Mouse (Mus musculus) 416B (cell line): Measurements from ENCODE around the gene Tmem151b.

ENCODE experiments used
- DNase-seq: peaks from one replicate; pipeline ENCODE4 v3.0.0; 2011; ENCODE audit warnings: low read depth

Gene Tmem151b

DNA sequence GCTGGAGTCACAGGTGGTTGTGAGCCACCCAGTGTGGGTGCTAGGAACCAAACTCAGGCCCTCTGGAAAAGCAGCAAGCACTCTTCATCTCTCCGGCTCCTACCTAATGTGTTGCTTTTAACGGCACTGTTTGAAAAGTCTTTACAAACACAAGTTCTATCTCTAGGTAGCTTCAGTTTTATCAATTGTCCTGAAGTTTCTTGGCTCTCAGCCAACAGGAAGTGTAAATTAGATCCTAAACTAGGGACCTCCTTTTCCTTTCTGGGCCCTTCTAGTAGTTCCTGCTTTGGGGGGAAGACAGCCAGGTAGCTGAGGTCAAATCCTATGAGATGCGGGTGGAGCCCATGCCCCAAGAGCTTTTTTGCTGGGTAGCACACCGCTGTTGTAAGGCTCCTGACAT is 38.6 kb downstream of the Tmem151b start:
- no peak for DNase-seq

DNA sequence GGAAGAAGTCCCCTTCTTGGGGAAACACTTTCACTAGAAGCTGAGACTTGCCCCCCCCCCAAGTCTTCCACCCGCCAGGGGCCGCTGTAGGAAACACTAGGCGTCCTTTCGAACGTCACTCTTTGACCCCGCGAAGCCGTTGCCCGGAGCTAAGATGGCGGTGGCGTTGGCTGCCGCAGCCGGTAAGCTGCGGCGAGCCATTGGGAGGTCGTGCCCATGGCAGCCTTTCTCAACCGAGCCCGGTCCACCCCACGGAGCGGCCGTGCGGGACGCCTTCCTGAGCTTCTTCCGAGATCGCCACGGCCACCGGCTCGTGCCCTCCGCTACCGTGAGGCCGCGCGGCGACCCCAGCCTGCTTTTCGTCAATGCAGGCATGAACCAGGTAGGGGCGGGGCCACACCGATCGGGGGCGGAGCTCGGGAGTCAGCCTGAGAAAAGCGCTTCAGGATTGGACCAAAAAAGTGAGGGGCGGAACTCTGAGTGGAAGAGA is 42.7 kb downstream of the Tmem151b start, which contains the start of gene Aars2:
Aars2 (plus strand) TSS at position 142 of the 490 bp plus-strand sequence.
- peak; percentile 96 for DNase-seq

DNA sequence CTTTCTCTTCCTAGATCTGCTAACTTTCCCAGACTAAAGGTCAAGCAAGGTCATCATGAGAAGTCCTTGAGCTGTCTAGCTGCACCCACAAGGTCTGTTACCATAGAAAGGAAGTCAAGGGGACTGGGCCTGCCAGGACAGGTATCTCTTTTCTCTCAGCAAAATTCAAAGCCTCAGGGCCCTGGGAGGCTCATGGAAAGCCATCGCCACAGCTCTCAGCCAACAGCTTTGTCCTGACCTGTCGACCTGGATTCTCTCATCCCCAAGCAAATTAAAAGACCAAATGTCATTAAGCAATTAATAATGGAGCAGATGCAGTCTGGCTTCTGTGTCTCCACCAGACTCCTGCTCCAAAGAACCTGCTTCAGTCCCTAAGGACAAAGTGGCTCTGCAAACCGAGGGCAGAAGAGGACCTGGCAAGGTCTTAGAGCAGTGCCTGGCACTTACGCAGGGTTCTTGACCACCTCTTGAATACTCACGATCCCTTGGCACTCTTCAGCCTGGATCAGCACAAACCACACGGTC is 43.5 kb downstream of the Tmem151b start:
- DNase-seq = no peak

DNA sequence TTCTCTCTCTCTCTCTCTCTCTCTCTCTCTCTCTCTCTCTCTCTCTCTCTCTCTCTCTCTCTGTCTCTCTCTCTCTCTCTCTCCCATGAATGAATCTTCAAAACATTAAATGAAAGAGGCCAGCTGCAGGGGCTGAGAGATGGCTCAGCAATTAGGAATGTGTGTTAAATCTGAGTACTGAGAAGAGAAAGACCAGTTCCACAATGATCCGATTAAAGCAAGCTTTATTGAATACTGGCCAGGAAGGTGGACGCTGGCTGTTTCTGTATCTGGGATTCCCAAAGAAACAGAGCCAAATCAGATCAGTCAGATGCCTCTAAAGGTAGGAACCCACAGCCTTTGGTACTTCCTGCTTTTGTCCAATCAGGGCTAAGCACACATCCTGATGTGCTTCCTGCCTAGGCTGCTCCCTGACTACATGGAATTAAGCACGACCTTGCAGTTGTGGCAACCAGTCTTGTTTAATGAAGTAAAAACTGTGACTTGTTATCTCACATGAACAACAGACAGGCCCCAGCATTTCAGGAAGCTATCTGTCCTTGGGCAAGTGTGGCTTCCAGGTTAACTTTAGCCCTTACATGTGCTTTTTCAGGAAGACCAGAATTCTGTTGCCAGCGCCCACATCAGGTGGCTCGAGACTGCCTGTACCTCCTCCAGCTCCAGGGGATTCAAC is 46.0 kb downstream of the Tmem151b start:
- DNase-seq = peak; percentile 93

DNA sequence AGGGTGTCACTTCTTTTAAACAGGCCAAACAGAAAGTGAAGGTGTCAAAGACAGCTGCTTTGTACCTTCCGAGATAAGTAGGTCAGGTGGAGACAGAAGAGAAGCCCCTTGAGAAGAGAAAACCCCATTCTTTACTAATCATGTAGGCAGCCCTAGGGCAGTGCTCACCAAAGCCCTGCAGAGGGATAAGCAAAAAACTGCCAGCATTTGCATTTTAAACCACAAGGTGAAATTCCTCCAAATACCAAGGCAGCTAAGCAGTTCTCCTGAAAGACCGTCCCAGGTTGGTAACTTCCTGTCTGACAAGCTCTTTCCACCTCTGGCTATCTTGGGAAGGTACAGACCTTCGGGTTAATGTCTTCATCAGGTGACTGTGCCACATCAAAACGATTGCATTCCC is 47.2 kb downstream of the Tmem151b start:
- DNase-seq = no peak

DNA sequence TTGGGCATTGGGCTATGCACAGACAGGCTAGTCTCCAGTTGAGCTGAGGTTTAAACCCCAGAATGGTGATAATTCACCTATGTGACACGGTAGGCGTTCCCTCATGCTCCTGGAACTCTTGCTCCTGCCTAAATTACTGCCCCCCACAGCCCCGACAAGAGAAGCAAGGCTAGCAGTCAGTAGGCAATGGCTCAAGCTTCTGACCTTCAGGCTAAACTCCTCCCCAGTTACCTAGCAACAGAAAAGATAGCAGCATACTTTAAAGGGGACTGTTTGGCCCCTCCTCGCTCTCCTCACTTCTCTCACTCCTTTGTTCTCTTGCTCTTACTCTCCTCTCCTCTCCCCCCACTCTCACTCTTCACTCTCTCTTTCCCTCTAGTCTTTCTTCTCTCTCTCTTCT is 48.5 kb downstream of the Tmem151b start:
- DNase-seq = no peak

DNA sequence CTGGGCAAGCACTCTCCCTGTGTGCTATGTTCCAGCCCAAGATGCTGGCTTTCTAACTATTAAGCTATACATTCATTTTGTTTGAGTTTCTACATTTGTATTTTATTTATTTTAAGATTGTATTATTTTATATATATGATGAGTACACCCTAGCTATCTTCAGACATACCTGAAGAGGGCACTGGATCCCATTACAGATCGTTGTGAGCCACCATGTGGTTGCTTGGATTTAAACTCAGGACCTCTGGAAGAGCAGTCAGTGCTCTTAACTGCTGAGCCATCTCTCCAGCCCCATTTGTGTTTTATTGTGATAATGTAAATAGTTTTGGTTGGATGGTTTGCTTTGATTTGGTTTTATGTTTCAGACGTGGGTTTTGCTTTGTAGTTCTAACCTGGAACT is 50.0 kb downstream of the Tmem151b start:
- no peak for DNase-seq

DNA sequence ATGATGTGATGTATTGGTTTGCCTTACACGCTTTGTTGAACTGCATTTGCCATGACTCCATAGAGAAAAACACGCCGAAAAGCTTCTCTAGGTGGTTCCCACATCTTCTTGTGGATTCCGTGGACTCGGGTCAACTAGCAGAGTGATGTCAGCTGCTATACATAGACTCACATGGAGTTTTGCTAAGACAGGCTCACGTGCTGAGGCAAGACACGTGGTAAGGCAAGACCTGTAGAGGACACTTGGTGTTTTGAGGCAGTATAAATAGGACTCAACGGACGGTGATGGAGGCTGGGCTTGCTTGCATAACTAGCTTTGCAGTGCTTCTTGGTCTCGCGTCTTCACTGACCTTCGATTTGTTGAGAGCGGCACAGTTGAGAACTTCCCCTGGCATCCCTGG is 51.1 kb downstream of the Tmem151b start:
- no peak for DNase-seq

DNA sequence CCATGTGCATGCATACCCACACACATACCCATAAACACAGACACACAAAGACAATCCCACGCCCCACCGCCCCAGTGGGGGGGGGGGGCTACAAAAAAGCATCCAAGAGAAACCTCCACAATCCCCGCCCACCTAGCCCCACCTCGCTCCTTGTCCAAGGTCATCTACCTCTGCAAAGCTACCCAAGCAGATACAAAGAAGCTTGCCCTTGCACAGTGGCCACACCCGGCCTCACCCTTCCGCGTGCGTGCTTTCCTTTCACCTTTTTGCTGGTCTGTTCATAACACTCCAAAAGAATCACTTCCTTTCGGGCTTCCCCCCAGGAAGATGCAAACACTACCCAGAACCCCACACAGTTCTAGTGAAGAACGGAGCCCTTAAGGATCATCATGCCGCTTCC is 54.1 kb downstream of the Tmem151b start:
- DNase-seq = no peak
